Mouse (Mus musculus) E14TG2a.4 (cell line): ENCODE measurements around the gene Slc44a3.

Experiments
- H3K27me3 ChIP-seq: 2 replicates; pipeline ENCODE4 v1.6.1; 2014; ENCODE audit warnings: low read length, control low read depth; ENCODE audit not compliant: insufficient read depth
- H3K36me3 ChIP-seq: 2 replicates; pipeline ENCODE4 v1.6.1; 2014; ENCODE audit warnings: low read length, control low read depth; ENCODE audit not compliant: insufficient read depth
- H3K4me1 ChIP-seq: replicated peaks from 2 replicates; pipeline ENCODE4 v1.6.1; 2014; ENCODE audit warnings: low read depth, low read length, control low read depth
- H3K4me3 ChIP-seq: replicated peaks from 2 replicates; pipeline ENCODE4 v1.5.1; 2014; ENCODE audit warnings: mild to moderate bottlenecking, low read length
- H3K9me3 ChIP-seq: 2 replicates; pipeline ENCODE4 v1.6.1; 2014; ENCODE audit warnings: low read length, control low read depth
- CTCF ChIP-seq: conservative IDR thresholded peaks from 2 replicates; pipeline ENCODE4 v1.5.1; 2014; ENCODE audit warnings: low read length
- NANOG ChIP-seq: IDR thresholded peaks from 2 replicates; pipeline ENCODE4 v1.6.1; 2014; ENCODE audit warnings: borderline replicate concordance, low read length, mixed read lengths
- POU5F1 ChIP-seq: IDR thresholded peaks from 2 replicates; pipeline ENCODE4 v1.6.1; 2014; ENCODE audit warnings: low read length, borderline replicate concordance

Slc44a3 gene

GRCm38 (mm10) chr3:121560115-121560865 is 28.1 kb upstream of the Slc44a3 start:
- no peaks in the 10 kb centered on the region for H3K36me3 ChIP-seq
- H3K9me3 ChIP-seq, result no peaks in the 10 kb centered on the region
- H3K27me3 ChIP-seq, result no peaks in the 10 kb centered on the region
- H3K4me1 ChIP-seq, result peaks cover 49% of the 10 kb centered on the region
- no peak overlapping the region; the same call in 1 of the 2 replicates for H3K4me3 ChIP-seq
- TF ChIP-seq POU5F1 (no peak), NANOG (no peak), CTCF (no peak)

GRCm38 (mm10) chr3:121559406-121560114 is 27.4 kb upstream of the Slc44a3 start:
- TF ChIP-seq NANOG, result no peak
- no peak for TF ChIP-seq CTCF
- no peak for TF ChIP-seq POU5F1

GRCm38 (mm10) chr3:121558861-121559260 is 26.7 kb upstream of the Slc44a3 start:
- Histone ChIP-seq H3K4me3 (no peak overlapping the region), H3K36me3 (no peaks in the 10 kb centered on the region), H3K4me1 (peaks cover 50% of the 10 kb centered on the region), H3K9me3 (no peaks in the 10 kb centered on the region), H3K27me3 (no peaks in the 10 kb centered on the region)
- TF ChIP-seq NANOG, result no peak
- TF ChIP-seq POU5F1, result no peak
- no peak for TF ChIP-seq CTCF

More at GRCm38 (mm10) chr3:121559406-121560114, 27.4 kb upstream of the Slc44a3 start:
- no peaks in the 10 kb centered on the region for H3K27me3 ChIP-seq
- no peaks in the 10 kb centered on the region for H3K36me3 ChIP-seq
- no peak overlapping the region; the same call in 1 of the 2 replicates for H3K4me3 ChIP-seq
- no peaks in the 10 kb centered on the region for H3K9me3 ChIP-seq
- peaks cover 50% of the 10 kb centered on the region for H3K4me1 ChIP-seq

- Histone ChIP-seq H3K36me3 (no peaks in the 10 kb centered on the region), H3K4me1 (peaks cover 69% of the 10 kb centered on the region), H3K9me3 (no peaks in the 10 kb centered on the region), H3K27me3 (peaks cover 3% of the 10 kb centered on the region; the same call in 1 of the 2 replicates), H3K4me3 (no peak overlapping the region)
- no peak for TF ChIP-seq NANOG
- no peak for TF ChIP-seq CTCF
- no peak for TF ChIP-seq POU5F1
These were observed 24.1 kb upstream of the Slc44a3 start for GRCm38 (mm10) chr3:121556304-121556703.

GRCm38 (mm10) chr3:121553294-121553693 is 21.1 kb upstream of the Slc44a3 start:
- no peaks in the 10 kb centered on the region for H3K36me3 ChIP-seq
- peaks cover 3% of the 10 kb centered on the region; the same call in 1 of the 2 replicates for H3K27me3 ChIP-seq
- H3K9me3 ChIP-seq, result no peaks in the 10 kb centered on the region
- H3K4me1 ChIP-seq, result peaks cover 41% of the 10 kb centered on the region
- TF ChIP-seq CTCF, result no peak
- H3K4me3 ChIP-seq, result no peak overlapping the region

- H3K36me3 ChIP-seq, result no peaks in the 10 kb centered on the region
- H3K27me3 ChIP-seq, result peaks cover 3% of the 10 kb centered on the region; the same call in 1 of the 2 replicates
- TF ChIP-seq NANOG, result no peak
- TF ChIP-seq CTCF, result no peak
- TF ChIP-seq POU5F1, result no peak
- peaks cover 38% of the 10 kb centered on the region for H3K4me1 ChIP-seq
- H3K9me3 ChIP-seq, result no peaks in the 10 kb centered on the region
- no peak overlapping the region for H3K4me3 ChIP-seq
These were observed 20.5 kb upstream of the Slc44a3 start for GRCm38 (mm10) chr3:121552723-121553122.

GRCm38 (mm10) chr3:121550370-121550769 is 18.2 kb upstream of the Slc44a3 start:
- H3K4me1 ChIP-seq, result peaks cover 27% of the 10 kb centered on the region
- no peak overlapping the region for H3K4me3 ChIP-seq
- no peaks in the 10 kb centered on the region for H3K36me3 ChIP-seq
- TF ChIP-seq NANOG (no peak), CTCF (peak; percentile 54)
- H3K9me3 ChIP-seq, result no peaks in the 10 kb centered on the region
- peaks cover 3% of the 10 kb centered on the region; the same call in 1 of the 2 replicates for H3K27me3 ChIP-seq

- Histone ChIP-seq H3K4me3 (no peak overlapping the region), H3K9me3 (no peaks in the 10 kb centered on the region), H3K27me3 (peaks cover 3% of the 10 kb centered on the region; the same call in 1 of the 2 replicates), H3K4me1 (peaks cover 39% of the 10 kb centered on the region), H3K36me3 (no peaks in the 10 kb centered on the region)
- TF ChIP-seq CTCF, result no peak
- TF ChIP-seq POU5F1, result no peak
- no peak for TF ChIP-seq NANOG
These were observed 15.8 kb upstream of the Slc44a3 start for GRCm38 (mm10) chr3:121547851-121548624.
